In genomic region chr6:71274621-71275020, GRCm38 (mm10) we compare ENCODE assay signal across 27 mouse cellular contexts. TPM values are rescaled to one million over a fixed set of nuclear protein-coding genes. Genes with fewer than 3 reads are reported as not detected.
"Had no signal": no experiment of that assay in that cellular context is flagged by ENCODE, and none has a peak within 500 bp of the region (broad histone marks: within the 10 kb centered on the region; RNA-seq: fewer than 3 reads in every experiment).

No protein-coding gene starts in this region.

- H3K36me3 ChIP-seq: liver, embryonic 13.5 days; liver, embryonic 15.5 days; lung, embryonic 15.5 days; midbrain, embryonic 12.5 days; neural tube, embryonic 13.5 days; neural tube, embryonic 15.5 days had no signal

- H3K4me2 ChIP-seq: liver, embryonic 11.5 days; liver, embryonic 13.5 days; liver, embryonic 15.5 days; lung, embryonic 15.5 days; midbrain, embryonic 12.5 days; neural tube, embryonic 13.5 days; neural tube, embryonic 15.5 days had no signal

- H3K27me3 ChIP-seq: liver, embryonic 13.5 days; liver, embryonic 15.5 days; lung, embryonic 15.5 days; midbrain, embryonic 12.5 days; neural tube, embryonic 13.5 days; neural tube, embryonic 15.5 days had no signal

- DNase-seq: liver, embryonic 13.5 days; liver, postnatal 0 days; lung, adult 2 months; lung, postnatal 14 days; lung, postnatal 36 days; midbrain, embryonic 14.5 days; retina, postnatal 1 day; right cerebral cortex, adult 18-20 months; right cerebral cortex, postnatal 25 days; right cerebral cortex, postnatal 4 days; spleen, adult 18-20 months; thymus, adult 18-20 months; thymus, postnatal 25 days; thymus, postnatal 4 days had no signal

- H3K9me3 ChIP-seq: liver, embryonic 13.5 days; liver, embryonic 15.5 days; lung, embryonic 15.5 days; midbrain, embryonic 12.5 days; neural tube, embryonic 13.5 days; neural tube, embryonic 15.5 days had no signal

- ATAC-seq: liver, postnatal 0 days; lung, postnatal 0 days had no signal

- H3K4me3 ChIP-seq: liver, embryonic 13.5 days; liver, embryonic 15.5 days; lung, embryonic 15.5 days; midbrain, embryonic 12.5 days; neural tube, embryonic 13.5 days; neural tube, embryonic 15.5 days had no signal

- H3K9ac ChIP-seq: liver, embryonic 13.5 days; liver, embryonic 15.5 days; liver, postnatal 0 days; lung, embryonic 15.5 days; midbrain, embryonic 12.5 days; neural tube, embryonic 13.5 days; neural tube, embryonic 15.5 days had no signal

- H3K27ac ChIP-seq: liver, embryonic 13.5 days; liver, embryonic 15.5 days; lung, embryonic 15.5 days; macrophage; midbrain, embryonic 12.5 days; neural tube, embryonic 13.5 days; neural tube, embryonic 15.5 days had no signal

RNA-seq across cellular contexts. Expression of gene Smyd1, which starts 47.4 kb away (rescaled TPM):
- total RNA-seq: megakaryocyte progenitor cell, adult 5-6 weeks; monocyte, adult 5-6 weeks had no signal
- polyA plus RNA-seq: macrophage had no signal

RNA-seq across cellular contexts. Expression of gene Cd8b1, which starts 48.0 kb away (rescaled TPM):
- total RNA-seq: megakaryocyte progenitor cell, adult 5-6 weeks; midbrain, postnatal 0 days had no signal
- polyA plus RNA-seq: liver, embryonic 11.5 days; liver, embryonic 13.5 days; liver, embryonic 15.5 days; liver, postnatal 0 days; midbrain, embryonic 12.5 days; midbrain, embryonic 14.5 days; midbrain, postnatal 0 days; neural tube, embryonic 11.5 days; neural tube, embryonic 13.5 days; neural tube, embryonic 15.5 days; stomach, embryonic 16.5 days had no signal
